Mouse (Mus musculus): ENCODE data around the gene Neto2.

GRCm38 (mm10) chr8:85648553-85648952 is 52.2 kb downstream of the Neto2 start:
- TF ChIP-seq CTCF (IDR thresholded peaks at IDR 0.05; ENCODE audit: borderline replicate concordance, insufficient read depth, low read length): no peak
- no peak for TF ChIP-seq POLR2A (IDR thresholded peaks at IDR 0.05; ENCODE audit: low read depth, low read length)
